Mouse (Mus musculus) spleen, adult 18-20 months (tissue): ENCODE results near the gene Lrp1.

Experiments used
- DNase-seq, 2 experiments: peaks; one replicate each; pipeline ENCODE4 v3.0.0; 2022; ENCODE audit warnings: mixed read lengths in 2 of 2

Lrp1 gene

DNA sequence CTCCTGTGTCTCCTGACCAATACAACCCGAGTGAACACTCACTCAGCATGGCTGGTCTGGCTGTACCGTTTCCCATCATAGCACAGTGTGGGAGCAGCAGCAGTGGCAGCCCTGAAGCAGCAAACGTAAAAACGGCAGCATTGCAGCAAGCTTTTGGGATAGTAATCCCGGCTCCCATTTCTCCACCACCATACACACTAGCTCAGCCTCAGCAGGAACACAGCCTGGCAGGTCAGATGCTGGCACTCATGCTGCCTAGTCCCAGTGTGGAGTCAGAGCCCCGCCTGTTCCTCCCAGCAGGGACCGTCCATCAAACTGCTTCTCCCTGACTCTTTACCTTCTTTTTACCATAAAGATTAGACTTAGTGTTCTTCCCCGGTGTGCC lies 129.8 kb downstream of the Lrp1 start:
- no peak for DNase-seq

DNA sequence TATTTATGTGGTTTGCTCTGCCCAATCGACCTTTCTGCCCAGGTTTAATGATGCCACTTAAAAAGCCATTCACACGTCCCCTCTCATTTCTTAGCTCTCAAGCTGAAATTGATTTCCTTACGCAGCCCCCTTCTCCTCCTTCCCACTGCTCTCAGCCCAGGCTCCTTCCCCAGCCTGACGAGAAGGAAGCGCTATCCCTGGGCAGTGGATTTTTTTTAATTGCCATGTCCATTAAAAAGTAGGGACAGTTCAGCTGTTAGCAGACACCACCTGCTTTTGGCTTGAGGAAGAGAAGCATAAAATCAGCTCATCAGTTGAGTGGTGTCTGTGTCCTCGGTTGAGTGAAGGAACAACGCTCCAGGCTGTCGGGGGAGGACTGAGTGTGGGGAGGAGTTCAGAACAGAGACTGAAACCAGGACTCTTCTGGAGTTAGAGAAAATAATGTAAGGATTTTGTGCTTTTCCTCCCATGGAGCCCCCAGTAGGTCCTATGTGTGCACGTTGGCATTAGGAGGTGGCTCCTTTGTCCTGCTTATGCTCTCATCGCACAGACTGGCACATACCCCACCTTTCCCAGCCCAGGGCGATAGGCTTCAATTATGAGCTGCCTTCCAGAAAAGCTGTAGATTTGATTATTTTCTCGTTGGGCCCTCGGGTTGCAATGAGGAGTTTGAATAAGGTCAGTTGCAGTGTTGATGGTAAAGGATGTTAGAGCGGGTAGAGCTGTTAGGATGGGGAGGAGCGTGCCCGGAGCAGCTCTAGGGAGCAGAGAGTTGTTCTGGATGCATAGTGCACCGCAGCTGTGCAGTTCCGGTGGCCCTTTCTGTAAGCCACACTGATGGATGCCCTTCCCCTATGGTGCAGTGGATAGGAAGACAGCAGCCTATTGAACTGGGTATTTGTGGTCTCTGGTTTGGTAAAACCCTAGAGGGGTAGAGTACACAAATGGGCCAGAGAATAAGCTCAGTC lies 130.5 kb downstream of the Lrp1 start:
- no peak for DNase-seq

DNA sequence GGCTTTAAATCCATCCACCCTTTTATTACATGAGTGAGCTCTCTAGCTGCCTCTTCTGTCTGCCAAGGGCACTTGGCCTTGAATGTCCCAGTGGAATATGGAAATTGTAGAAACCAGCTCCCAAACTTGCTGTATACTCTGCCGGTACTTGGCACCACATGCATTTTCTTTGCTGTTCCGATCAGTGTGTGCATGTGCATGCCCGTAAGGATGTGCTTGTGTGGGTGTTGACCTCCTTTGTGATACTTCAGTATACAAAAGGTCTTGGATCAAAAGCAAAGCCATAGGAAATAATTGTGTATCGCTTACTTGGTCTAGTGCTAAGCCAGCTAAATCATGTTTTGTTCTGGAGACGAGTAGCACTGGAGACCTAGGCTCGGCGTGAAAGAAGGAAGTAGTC lies 132.1 kb downstream of the Lrp1 start:
- no peak for DNase-seq
